In genomic region chr16:32246351-32246791, GRCm38 (mm10) we compare ENCODE assay signal across 8 mouse cellular contexts. TPM values are rescaled to one million over a fixed set of nuclear protein-coding genes. Genes with fewer than 3 reads are reported as not detected.
DNase-seq lines count a peak whose midpoint lies in the region; ATAC-seq lines count a peak whose summit lies in the region.

No protein-coding gene starts in this region.

- peak; percentile 47 to 57 for DNase-seq in layer of hippocampus, adult 18-20 months (ENCODE audit: low spot score in 2 of 2)
- no peak for DNase-seq in layer of hippocampus, postnatal 36 days
- DNase-seq in cerebellum, adult 11-12 months, result peak; percentile 70
- peak; percentile 53 to 56 for DNase-seq in left cerebral cortex, postnatal 25 days (ENCODE audit: low spot score in 2 of 2)
- peak; percentile 47 for DNase-seq in mesoderm, embryonic 11.5 days (ENCODE audit: low read depth, low spot score)
- peak; percentile 34 to 40 for DNase-seq in spleen, postnatal 14 days (ENCODE audit: low spot score in 2 of 2)

- WGBS in forebrain, embryonic 15.5 days, result 0% methylated on average over 41 of the region's 41 CpGs
- WGBS in hindbrain, embryonic 16.5 days, result 0% methylated on average over 41 of the region's 41 CpGs

- peaks cover 37% of the 10 kb centered on the region for H3K4me1 ChIP-seq in forebrain, embryonic 15.5 days
- peaks cover 24% of the 10 kb centered on the region for H3K4me1 ChIP-seq in hindbrain, embryonic 16.5 days (ENCODE audit: control insufficient read depth, insufficient read depth, low read depth, low read length)

- peak overlapping the region; percentile 92 for H3K9ac ChIP-seq in forebrain, embryonic 15.5 days (replicated peaks)
- H3K9ac ChIP-seq in hindbrain, embryonic 16.5 days (ENCODE audit: low read depth, low read length), result peak overlapping the region; percentile 96

- peak; percentile 59 for ATAC-seq in forebrain, embryonic 15.5 days (replicated peaks)
- peak; percentile 53; the same call in 1 of the 2 replicates for ATAC-seq in hindbrain, embryonic 16.5 days

- peak overlapping the region; percentile 89 for H3K4me3 ChIP-seq in forebrain, embryonic 15.5 days
- H3K4me3 ChIP-seq in hindbrain, embryonic 16.5 days (ENCODE audit: low read length), result peak overlapping the region; percentile 99

- peak overlapping the region; percentile 93 for H3K27ac ChIP-seq in forebrain, embryonic 15.5 days (replicated peaks)
- peak overlapping the region; percentile 95 for H3K27ac ChIP-seq in hindbrain, embryonic 16.5 days (ENCODE audit: low read depth, low read length)

- intact Hi-C loops in left cerebral cortex, postnatal 25 days (cut with DNase I), result loop anchor here (2.0 kb wide), 1 partner anchor 132 kb away; no protein-coding TSS in a partner anchor

- peak overlapping the region; percentile 86 for H3K4me2 ChIP-seq in forebrain, embryonic 15.5 days (replicated peaks)
- peak overlapping the region; percentile 81 for H3K4me2 ChIP-seq in hindbrain, embryonic 16.5 days (ENCODE audit: low read length)

- no peaks in the 10 kb centered on the region for H3K9me3 ChIP-seq in forebrain, embryonic 15.5 days
- no peaks in the 10 kb centered on the region for H3K9me3 ChIP-seq in hindbrain, embryonic 16.5 days (ENCODE audit: control insufficient read depth, low read length)

- no peaks in the 10 kb centered on the region for H3K27me3 ChIP-seq in forebrain, embryonic 15.5 days
- no peaks in the 10 kb centered on the region for H3K27me3 ChIP-seq in hindbrain, embryonic 16.5 days (replicated peaks; ENCODE audit: control insufficient read depth, insufficient read depth, low read length)

- no peaks in the 10 kb centered on the region for H3K36me3 ChIP-seq in forebrain, embryonic 15.5 days
- H3K36me3 ChIP-seq in hindbrain, embryonic 16.5 days (ENCODE audit: control insufficient read depth, insufficient read depth, low read length), result no peaks in the 10 kb centered on the region

RNA-seq across cellular contexts. Expression of gene Fbxo45, which starts 0.6 kb away (rescaled TPM):
- total RNA-seq in layer of hippocampus, adult 18-20 months (2021), result 10 to 100 TPM; 46.3 to 47.5 TPM
- 10 to 100 TPM; 48.4 to 50.1 TPM for total RNA-seq in layer of hippocampus, postnatal 36 days (2021)
- polyA plus RNA-seq in forebrain, embryonic 15.5 days (2015; fragmentation: Nextera tagmentation; extraction: Ambion mirVana), result 20.2 and 22.8 TPM in 2 replicates
- polyA plus RNA-seq in hindbrain, embryonic 16.5 days (2015; fragmentation: Nextera tagmentation; extraction: Ambion mirVana), result 5.6 and 6.0 TPM in 2 replicates
- 10 to 100 TPM; 46.8 to 49.6 TPM for total RNA-seq in left cerebral cortex, postnatal 25 days (2021)

RNA-seq across cellular contexts. Expression of gene Wdr53, which starts 0.7 kb away (rescaled TPM):
- total RNA-seq in layer of hippocampus, adult 18-20 months (2021), result 10 to 100 TPM; 13.2 to 14.0 TPM
- 10 to 100 TPM; 13.0 to 13.1 TPM for total RNA-seq in layer of hippocampus, postnatal 36 days (2021)
- polyA plus RNA-seq in forebrain, embryonic 15.5 days (2015; fragmentation: Nextera tagmentation; extraction: Ambion mirVana), result 16.6 and 17.4 TPM in 2 replicates
- polyA plus RNA-seq in hindbrain, embryonic 16.5 days (2015; fragmentation: Nextera tagmentation; extraction: Ambion mirVana), result 14.2 and 15.8 TPM in 2 replicates
- total RNA-seq in left cerebral cortex, postnatal 25 days (2021), result 10 to 100 TPM; 11.8 to 12.6 TPM

RNA-seq across cellular contexts. Expression of gene Smco1, which starts 24.9 kb away (rescaled TPM):
- under 1 TPM; 0.30 to 0.45 TPM for total RNA-seq in layer of hippocampus, adult 18-20 months (2021)
- under 1 TPM in 1 of 2 experiments, not detected in 1; 0.28 TPM for total RNA-seq in layer of hippocampus, postnatal 36 days (2021)
- polyA plus RNA-seq in forebrain, embryonic 15.5 days (2015; fragmentation: Nextera tagmentation; extraction: Ambion mirVana), result not detected in 2 replicates
- not detected in 2 replicates for polyA plus RNA-seq in hindbrain, embryonic 16.5 days (2015; fragmentation: Nextera tagmentation; extraction: Ambion mirVana)
- under 1 TPM in 1 of 2 experiments, not detected in 1; 0.50 TPM for total RNA-seq in left cerebral cortex, postnatal 25 days (2021)

RNA-seq across cellular contexts. Expression of gene Rnf168, which starts 30.9 kb away (rescaled TPM):
- 10 to 100 TPM; 26.7 to 30.9 TPM for total RNA-seq in layer of hippocampus, adult 18-20 months (2021)
- 10 to 100 TPM; 24.5 to 26.2 TPM for total RNA-seq in layer of hippocampus, postnatal 36 days (2021)
- polyA plus RNA-seq in forebrain, embryonic 15.5 days (2015; fragmentation: Nextera tagmentation; extraction: Ambion mirVana), result 35.9 and 36.0 TPM in 2 replicates
- polyA plus RNA-seq in hindbrain, embryonic 16.5 days (2015; fragmentation: Nextera tagmentation; extraction: Ambion mirVana), result 23.4 and 23.8 TPM in 2 replicates
- total RNA-seq in left cerebral cortex, postnatal 25 days (2021), result 10 to 100 TPM; 27.7 TPM

Comparison
In these comparisons a context has a peak if more than half of its experiments do, and no peak if none do; other contexts are left out.
1. DNase-seq: peak in layer of hippocampus, adult 18-20 months (2 of 2), cerebellum, adult 11-12 months (single experiment), left cerebral cortex, postnatal 25 days (2 of 2), mesoderm, embryonic 11.5 days (single experiment) and spleen, postnatal 14 days (2 of 2); none in layer of hippocampus, postnatal 36 days (0 of 2).